Mouse (Mus musculus): ENCODE results near the gene Xrcc4. TPM values are rescaled to one million over a fixed set of nuclear protein-coding genes. Genes with fewer than 3 reads are reported as not detected.

Gene Xrcc4
- total RNA-seq (2023) = 10 to 100 TPM; 23.2 to 28.7 TPM

GRCm38 (mm10) chr13:90088962-90089824 lies at the start of gene Xrcc4, which contains the start of gene Tmem167:
TSS of gene Xrcc4 (minus strand) at chr13:90089608.
TSS of gene Tmem167 (plus strand) at chr13:90089123.

GRCm38 (mm10) chr13:89741766-89742685 lies 347.4 kb downstream of the Xrcc4 start, which contains the start of gene Vcan:
TSS of gene Vcan (minus strand) at chr13:89742509.

Other genes with a start within 250 kb of the Xrcc4 start
- gene Tmem167, start 485 bp downstream of the Xrcc4 start, total RNA-seq (2023) = 10 to 100 TPM; 21.6 to 22.7 TPM